Mouse (Mus musculus): ENCODE results near the gene Gm20388. TPM values are rescaled to one million over a fixed set of nuclear protein-coding genes. Genes with fewer than 3 reads are reported as not detected.

Gene Gm20388
- polyA plus RNA-seq, 1 experiment from 2014 or later: 5.5 TPM

GRCm38 (mm10) chr8:121029076-121029475 is 1118.4 kb downstream of the Gm20388 start:
- H3K9ac ChIP-seq: no peak overlapping the region
- H3K27ac ChIP-seq: no peak overlapping the region
- H3K9me3 ChIP-seq: no peaks in the 10 kb centered on the region
- 69% methylated on average over 6 of the region's 6 CpGs for WGBS
- peaks cover 15% of the 10 kb centered on the region; the same call in 1 of the 2 replicates for H3K4me1 ChIP-seq
- H3K27me3 ChIP-seq: peaks cover 14% of the 10 kb centered on the region; the same call in 1 of the 2 replicates
- no peak for ATAC-seq (ENCODE audit: borderline replicate concordance, extremely low read depth, low FRiP score, low TSS enrichment)
- H3K36me3 ChIP-seq: no peaks in the 10 kb centered on the region
- no peak overlapping the region for H3K4me3 ChIP-seq
- H3K4me2 ChIP-seq: no peak overlapping the region

GRCm38 (mm10) chr8:121030496-121031040 is 1119.9 kb downstream of the Gm20388 start:
- WGBS: 46% methylated on average over 10 of the region's 10 CpGs
- Histone ChIP-seq H3K9ac (no peak overlapping the region), H3K27ac (no peak overlapping the region), H3K4me3 (no peak overlapping the region), H3K27me3 (0 out of 2 replicates have a peak, but pooled peaks cover 9% of the 10 kb centered on the region), H3K36me3 (no peaks in the 10 kb centered on the region), H3K4me2 (no peak overlapping the region), H3K4me1 (peaks cover 20% of the 10 kb centered on the region; the same call in 1 of the 2 replicates), H3K9me3 (no peaks in the 10 kb centered on the region)
- ATAC-seq (ENCODE audit: borderline replicate concordance, extremely low read depth, low FRiP score, low TSS enrichment): no peak

GRCm38 (mm10) chr8:121033299-121034013 is 1122.8 kb downstream of the Gm20388 start:
- Histone ChIP-seq H3K36me3 (no peaks in the 10 kb centered on the region), H3K4me3 (no peak overlapping the region), H3K9me3 (no peaks in the 10 kb centered on the region), H3K27ac (no peak overlapping the region), H3K4me1 (peaks cover 7% of the 10 kb centered on the region; the same call in 1 of the 2 replicates), H3K4me2 (no peak overlapping the region), H3K9ac (no peak overlapping the region), H3K27me3 (0 out of 2 replicates have a peak, but pooled peaks cover 9% of the 10 kb centered on the region)
- WGBS: 60% methylated on average over 20 of the region's 20 CpGs
- no peak for ATAC-seq (ENCODE audit: borderline replicate concordance, extremely low read depth, low FRiP score, low TSS enrichment)

- Histone ChIP-seq H3K9ac (no peak overlapping the region), H3K27ac (no peak overlapping the region), H3K4me3 (no peak overlapping the region), H3K27me3 (0 out of 2 replicates have a peak, but pooled peaks cover 9% of the 10 kb centered on the region), H3K4me1 (peaks cover 5% of the 10 kb centered on the region; the same call in 1 of the 2 replicates), H3K4me2 (no peak overlapping the region), H3K9me3 (no peaks in the 10 kb centered on the region), H3K36me3 (no peaks in the 10 kb centered on the region)
- 38% methylated on average over 8 of the region's 8 CpGs for WGBS
- no peak for ATAC-seq (ENCODE audit: borderline replicate concordance, extremely low read depth, low FRiP score, low TSS enrichment)
Measured at GRCm38 (mm10) chr8:121035611-121036010, 1125.0 kb downstream of the Gm20388 start.

- 0 out of 2 replicates have a peak, but pooled peaks cover 4% of the 10 kb centered on the region for H3K9me3 ChIP-seq
- H3K4me3 ChIP-seq: no peak overlapping the region
- 10% methylated on average over 19 of the region's 19 CpGs for WGBS
- H3K36me3 ChIP-seq: no peaks in the 10 kb centered on the region
- no peak for ATAC-seq (ENCODE audit: borderline replicate concordance, extremely low read depth, low FRiP score, low TSS enrichment)
- peaks cover 12% of the 10 kb centered on the region for H3K4me1 ChIP-seq
- H3K27me3 ChIP-seq: no peaks in the 10 kb centered on the region
- H3K4me2 ChIP-seq: peak overlapping the region; percentile 38; the same call in 1 of the 2 replicates
- H3K9ac ChIP-seq: no peak overlapping the region
- H3K27ac ChIP-seq: no peak overlapping the region
Measured at GRCm38 (mm10) chr8:121043719-121044440, 1133.2 kb downstream of the Gm20388 start.

- ATAC-seq (ENCODE audit: borderline replicate concordance, extremely low read depth, low FRiP score, low TSS enrichment): no peak
- WGBS: 66% methylated on average over 9 of the region's 9 CpGs
- H3K4me2 ChIP-seq: no peak overlapping the region
- 0 out of 2 replicates have a peak, but pooled peaks cover 4% of the 10 kb centered on the region for H3K9me3 ChIP-seq
- H3K4me3 ChIP-seq: no peak overlapping the region
- no peak overlapping the region for H3K27ac ChIP-seq
- H3K9ac ChIP-seq: no peak overlapping the region
- H3K36me3 ChIP-seq: no peaks in the 10 kb centered on the region
- peaks cover 18% of the 10 kb centered on the region for H3K4me1 ChIP-seq
- no peaks in the 10 kb centered on the region for H3K27me3 ChIP-seq
Measured at GRCm38 (mm10) chr8:121047441-121047840, 1136.8 kb downstream of the Gm20388 start.

- Histone ChIP-seq H3K4me1 (peaks cover 1% of the 10 kb centered on the region; the same call in 1 of the 2 replicates), H3K27me3 (no peaks in the 10 kb centered on the region), H3K27ac (no peak overlapping the region), H3K9ac (no peak overlapping the region), H3K4me3 (no peak overlapping the region), H3K36me3 (peaks cover 44% of the 10 kb centered on the region), H3K9me3 (no peaks in the 10 kb centered on the region), H3K4me2 (no peak overlapping the region)
- ATAC-seq (ENCODE audit: borderline replicate concordance, extremely low read depth, low FRiP score, low TSS enrichment): no peak
- WGBS: 66% methylated on average over 9 of the region's 9 CpGs
Measured at GRCm38 (mm10) chr8:121058081-121058480, 1147.4 kb downstream of the Gm20388 start.

GRCm38 (mm10) chr8:121059098-121059497 is 1148.5 kb downstream of the Gm20388 start:
- 78% methylated on average over 7 of the region's 7 CpGs for WGBS
- H3K27ac ChIP-seq: no peak overlapping the region
- H3K9me3 ChIP-seq: no peaks in the 10 kb centered on the region
- no peak overlapping the region for H3K9ac ChIP-seq
- H3K27me3 ChIP-seq: no peaks in the 10 kb centered on the region
- peaks cover 51% of the 10 kb centered on the region for H3K36me3 ChIP-seq
- no peak for ATAC-seq (ENCODE audit: borderline replicate concordance, extremely low read depth, low FRiP score, low TSS enrichment)
- no peak overlapping the region for H3K4me2 ChIP-seq
- H3K4me1 ChIP-seq: no peaks in the 10 kb centered on the region
- H3K4me3 ChIP-seq: no peak overlapping the region

GRCm38 (mm10) chr8:121062521-121062920 is 1151.9 kb downstream of the Gm20388 start:
- Histone ChIP-seq H3K4me2 (no peak overlapping the region), H3K4me3 (no peak overlapping the region), H3K27me3 (no peaks in the 10 kb centered on the region), H3K9ac (no peak overlapping the region), H3K4me1 (no peaks in the 10 kb centered on the region), H3K9me3 (no peaks in the 10 kb centered on the region), H3K27ac (no peak overlapping the region), H3K36me3 (peaks cover 71% of the 10 kb centered on the region)
- ATAC-seq (ENCODE audit: borderline replicate concordance, extremely low read depth, low FRiP score, low TSS enrichment): no peak
- 96% methylated on average over 6 of the region's 6 CpGs for WGBS

- H3K4me3 ChIP-seq: no peak overlapping the region
- WGBS: 66% methylated on average over 13 of the region's 13 CpGs
- H3K36me3 ChIP-seq: peaks cover 63% of the 10 kb centered on the region
- H3K4me1 ChIP-seq: no peaks in the 10 kb centered on the region
- H3K4me2 ChIP-seq: no peak overlapping the region
- no peak overlapping the region for H3K9ac ChIP-seq
- ATAC-seq (ENCODE audit: borderline replicate concordance, extremely low read depth, low FRiP score, low TSS enrichment): no peak
- H3K27ac ChIP-seq: no peak overlapping the region
- H3K9me3 ChIP-seq: no peaks in the 10 kb centered on the region
- no peaks in the 10 kb centered on the region for H3K27me3 ChIP-seq
Measured at GRCm38 (mm10) chr8:121063649-121064048, 1153.0 kb downstream of the Gm20388 start.

- no peak for ATAC-seq (ENCODE audit: borderline replicate concordance, extremely low read depth, low FRiP score, low TSS enrichment)
- no peaks in the 10 kb centered on the region for H3K9me3 ChIP-seq
- H3K27ac ChIP-seq: no peak overlapping the region
- peaks cover 22% of the 10 kb centered on the region for H3K4me1 ChIP-seq
- H3K4me3 ChIP-seq: no peak overlapping the region
- H3K36me3 ChIP-seq: peaks cover 2% of the 10 kb centered on the region; the same call in 1 of the 2 replicates
- 12% methylated on average over 12 of the region's 12 CpGs for WGBS
- H3K27me3 ChIP-seq: peaks cover 48% of the 10 kb centered on the region
- no peak overlapping the region for H3K9ac ChIP-seq
- no peak overlapping the region for H3K4me2 ChIP-seq
Measured at GRCm38 (mm10) chr8:121071454-121071853, 1160.8 kb downstream of the Gm20388 start.

Measured in lung, embryonic 15.5 days (tissue).